Mouse (Mus musculus) CD4-positive helper T cell, adult 2 months (primary cell): ENCODE results near the gene Rnf182.

ENCODE experiments used
- DNase-seq: peaks from one replicate; pipeline ENCODE4 v3.0.0-alpha.2; 2012; ENCODE audit warnings: low read depth, missing footprints, low spot score

Rnf182 gene

GRCm38 (mm10) chr13:43615577-43616254, at the start of gene Rnf182:
Gene Rnf182, plus strand, starts transcription at chr13:43615710.
- peak; percentile 53 for DNase-seq

DNA sequence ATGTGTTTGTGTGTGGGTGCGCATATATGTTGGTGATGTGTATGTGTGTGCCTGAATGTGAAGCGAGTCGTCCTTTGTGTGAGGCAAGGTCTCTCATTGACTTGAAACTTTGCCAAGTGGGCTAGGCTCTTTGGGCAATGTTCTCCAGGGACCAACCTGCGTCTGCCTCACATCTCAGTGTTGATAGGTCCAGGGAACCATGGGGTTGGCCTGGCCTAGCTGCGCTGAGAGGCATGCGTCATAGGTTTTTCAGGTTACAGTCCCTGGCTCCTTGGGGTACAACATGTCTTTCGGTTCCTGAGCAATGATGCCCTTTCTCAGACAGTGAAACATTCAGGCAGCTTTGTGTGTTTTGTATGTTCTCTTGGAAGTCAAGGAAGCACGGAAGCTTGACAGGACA, 49.3 kb upstream of the Rnf182 start:
- no peak for DNase-seq

- no peak for DNase-seq
These were observed 48.2 kb upstream of the Rnf182 start for GRCm38 (mm10) chr13:43567141-43567891.

DNA sequence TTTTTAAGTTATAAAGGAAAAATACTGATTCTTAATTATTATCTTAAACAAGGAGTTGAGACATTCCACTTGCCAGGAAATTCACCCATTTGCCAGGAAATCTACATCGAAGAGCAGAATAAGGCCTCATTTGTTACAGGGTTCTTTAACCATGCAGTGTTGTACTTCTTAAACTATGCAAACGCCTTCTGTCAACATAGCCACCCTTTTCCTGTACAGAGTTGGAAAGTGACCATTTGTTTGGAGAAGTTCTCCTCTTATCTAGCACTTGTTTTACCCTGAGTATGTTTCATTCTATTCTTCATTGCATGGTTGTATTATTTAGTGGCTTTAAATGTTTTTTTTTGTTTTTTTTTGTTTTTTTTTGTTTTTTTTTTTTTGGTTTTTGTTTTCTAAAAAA, 41.5 kb upstream of the Rnf182 start:
- DNase-seq = no peak

GRCm38 (mm10) chr13:43575431-43575830, 40.1 kb upstream of the Rnf182 start:
- DNase-seq = no peak

DNA sequence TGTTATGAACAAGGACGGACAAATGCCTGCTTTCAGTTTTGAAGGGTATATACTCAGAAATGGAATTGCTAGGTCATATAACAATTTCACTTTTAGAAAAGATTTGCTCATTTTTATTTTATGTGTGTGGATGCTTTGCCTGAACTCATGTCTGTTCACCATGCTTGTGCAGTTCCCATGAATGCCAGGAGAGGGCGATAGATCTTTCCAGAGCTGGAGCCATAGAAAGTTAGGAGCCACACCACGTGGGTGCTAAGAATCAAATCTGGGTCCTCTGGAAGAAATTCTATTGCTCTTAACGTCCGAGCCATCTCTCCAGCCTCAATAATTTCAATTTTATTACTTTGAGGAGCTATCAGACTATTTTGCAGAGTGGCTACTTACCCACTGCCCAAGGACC, 38.3 kb upstream of the Rnf182 start:
- peak; percentile 30 for DNase-seq

GRCm38 (mm10) chr13:43577766-43578165, 37.7 kb upstream of the Rnf182 start:
- no peak for DNase-seq

GRCm38 (mm10) chr13:43579740-43580139, 35.8 kb upstream of the Rnf182 start:
- DNase-seq = peak; percentile 45

DNA sequence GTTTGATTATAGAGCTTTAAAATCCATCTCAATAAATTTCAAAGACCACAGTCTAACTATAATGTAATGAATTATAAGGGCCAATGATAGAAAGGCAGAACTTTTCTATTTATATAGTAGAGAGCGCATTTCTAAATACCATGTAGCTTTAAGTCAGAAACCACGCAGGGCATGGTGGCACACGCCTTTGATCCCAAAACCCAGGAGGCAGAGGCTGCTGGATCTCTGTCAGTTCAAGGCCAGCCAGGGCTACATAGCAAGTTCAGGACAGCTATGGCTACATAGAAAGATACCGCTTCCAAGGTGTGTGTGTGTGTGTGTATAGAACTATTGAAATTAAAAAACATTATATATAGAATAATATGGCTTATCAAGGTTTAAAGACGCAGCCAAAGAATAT, 34.8 kb upstream of the Rnf182 start:
- DNase-seq = no peak

DNA sequence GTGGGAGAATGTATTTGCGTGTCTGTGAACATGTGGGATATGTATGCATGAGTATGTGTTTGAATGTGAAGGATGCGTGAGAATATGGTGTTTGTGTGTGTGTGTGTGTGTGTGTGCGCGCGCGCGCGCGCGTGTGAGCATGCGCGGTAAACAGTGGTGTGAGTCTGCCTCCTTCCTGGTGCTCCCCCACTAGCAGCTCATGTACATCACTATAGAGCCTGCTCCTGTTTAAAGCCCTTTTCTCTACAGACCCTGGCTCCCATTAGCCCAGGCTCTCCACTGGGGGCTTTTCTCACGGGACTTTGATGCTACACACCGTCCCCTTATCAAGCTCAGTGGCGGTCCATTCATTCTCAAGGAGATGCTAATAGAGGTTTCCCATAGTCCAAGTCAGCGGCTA, 32.5 kb upstream of the Rnf182 start:
- no peak for DNase-seq

DNA sequence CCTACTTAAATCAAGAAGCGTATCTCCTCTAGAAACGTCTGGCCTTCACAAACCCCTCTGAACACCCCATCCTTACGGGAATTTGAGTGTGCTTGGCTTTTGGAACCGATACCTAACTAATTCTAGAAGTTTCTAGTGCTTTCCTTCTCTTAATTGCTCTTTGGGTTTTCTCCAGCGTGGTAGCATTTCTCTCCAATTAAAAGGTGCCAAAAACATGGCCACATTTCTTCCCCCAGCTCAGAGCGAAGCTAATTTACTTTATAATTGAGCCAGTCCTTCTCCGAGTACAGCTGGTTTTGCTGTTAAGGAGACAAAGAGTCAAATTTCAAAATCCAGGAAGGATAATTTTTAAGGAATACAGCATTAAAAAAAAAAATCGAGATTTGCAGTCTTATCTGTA, 32.0 kb upstream of the Rnf182 start:
- no peak for DNase-seq

- no peak for DNase-seq
These were observed 30.2 kb upstream of the Rnf182 start for GRCm38 (mm10) chr13:43585335-43585734.

GRCm38 (mm10) chr13:43586966-43587365, 28.5 kb upstream of the Rnf182 start:
- no peak for DNase-seq

- no peak for DNase-seq
These were observed 27.4 kb upstream of the Rnf182 start for GRCm38 (mm10) chr13:43587844-43588840.

DNA sequence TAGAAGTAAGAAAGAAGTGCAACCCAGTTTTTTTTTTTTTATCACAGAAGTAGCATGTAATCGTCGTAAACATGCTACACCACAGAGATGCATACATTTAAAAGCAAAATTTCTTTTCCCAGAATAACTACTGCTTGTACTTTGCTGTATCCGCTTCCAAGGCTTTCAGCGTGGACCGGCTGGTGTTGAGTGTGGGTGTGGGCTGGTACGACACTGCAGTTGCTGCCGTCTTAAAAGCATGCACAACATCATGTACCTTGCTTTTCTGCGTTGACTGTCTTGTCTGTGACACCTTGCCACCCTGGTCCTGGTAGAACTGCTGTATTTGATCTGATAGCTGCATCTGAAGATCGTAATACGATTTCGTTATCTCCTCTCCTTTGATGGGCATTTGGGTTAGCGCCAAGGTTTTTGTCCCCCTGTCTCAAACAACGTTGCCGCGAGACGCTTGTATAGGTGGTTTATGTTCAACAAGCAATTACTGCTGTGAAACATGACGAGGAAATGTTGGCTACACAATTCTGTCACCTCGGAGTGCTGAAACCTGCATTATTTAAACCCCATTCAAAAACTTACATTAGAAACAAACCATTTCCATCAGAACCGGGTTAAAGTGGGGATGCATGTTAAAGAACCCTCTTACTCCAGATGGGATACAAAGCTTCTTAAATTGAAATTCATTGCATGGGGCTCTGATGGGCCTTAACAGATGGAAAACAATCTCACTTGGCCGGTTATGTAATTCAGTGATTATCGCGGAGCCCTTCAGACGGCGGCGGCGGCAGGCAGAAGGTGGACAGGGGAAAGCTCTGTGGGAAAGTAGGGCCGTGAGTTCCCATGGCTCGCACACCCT, 23.5 kb upstream of the Rnf182 start:
- DNase-seq = no peak

- DNase-seq = no peak
These were observed 22.8 kb upstream of the Rnf182 start for GRCm38 (mm10) chr13:43592681-43593068.

DNA sequence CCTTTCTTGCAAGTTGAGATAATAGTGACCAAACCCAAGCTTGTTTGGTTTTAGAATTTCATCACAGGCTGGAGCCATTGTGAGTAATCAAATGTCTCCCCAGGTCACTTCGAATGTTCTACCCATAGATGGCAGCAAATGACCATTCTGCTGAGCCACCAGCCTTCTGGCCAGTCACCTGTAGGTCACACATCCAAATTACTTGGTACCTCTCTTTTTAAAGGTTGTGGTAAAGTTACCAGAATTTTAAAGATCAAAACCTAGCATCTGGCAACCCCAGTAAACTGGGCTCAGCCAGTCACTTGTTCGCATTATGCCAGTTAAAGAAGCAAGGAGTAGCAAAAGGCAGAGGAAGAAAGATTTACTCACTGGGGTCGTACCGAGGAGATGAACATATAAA, 19.6 kb upstream of the Rnf182 start:
- peak; percentile 54 for DNase-seq

DNA sequence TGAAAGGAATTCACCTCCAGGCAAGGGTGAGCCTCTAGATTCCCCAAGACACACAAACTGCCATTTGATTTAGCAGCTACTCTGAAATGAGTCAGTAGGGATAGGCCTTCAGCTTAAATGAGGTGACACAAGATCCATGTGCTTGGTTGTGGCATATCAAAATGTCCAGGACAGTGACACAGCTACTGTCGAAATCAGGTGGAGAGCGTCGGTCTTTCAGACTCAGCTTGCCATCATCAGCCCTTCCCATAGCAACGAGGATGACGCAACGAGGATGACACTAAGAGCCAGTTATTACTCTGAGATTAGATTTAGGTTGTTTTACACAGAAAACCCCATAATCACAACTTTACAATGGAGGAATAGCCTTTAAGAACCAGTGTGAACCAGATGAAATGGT, 14.5 kb upstream of the Rnf182 start:
- no peak for DNase-seq

- DNase-seq = no peak
These were observed 13.1 kb upstream of the Rnf182 start for GRCm38 (mm10) chr13:43602440-43602839.

- no peak for DNase-seq
These were observed 12.5 kb upstream of the Rnf182 start for GRCm38 (mm10) chr13:43603042-43603441.

DNA sequence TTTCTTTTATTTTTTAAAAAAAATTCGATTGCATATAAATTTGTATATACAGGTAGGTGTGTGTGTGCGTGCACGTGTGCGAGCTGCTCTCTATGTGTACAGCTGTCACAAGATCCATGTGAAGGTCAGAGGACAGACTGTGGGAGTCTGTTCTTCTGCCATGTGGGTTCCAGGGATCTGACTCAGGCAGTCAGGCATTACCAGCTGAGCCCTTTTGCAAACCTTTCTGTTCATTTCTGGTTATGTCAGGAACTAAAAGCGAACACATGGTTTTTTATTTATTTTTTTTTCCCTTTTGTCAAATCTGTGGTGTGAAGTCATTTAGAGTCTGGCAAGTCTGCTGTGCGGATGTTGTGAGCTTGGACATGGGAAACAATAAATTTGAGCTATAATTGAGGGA, 6.7 kb upstream of the Rnf182 start:
- DNase-seq = no peak
